Mouse (Mus musculus) forebrain, embryonic 11.5 days (tissue): ENCODE results near the gene Rasgrp1. TPM values are rescaled to one million over a fixed set of nuclear protein-coding genes. Genes with fewer than 3 reads are reported as not detected.

Experiments
- ATAC-seq: fragments of 200-750 bp; cut with Nextera tagmentation; replicated peaks from 2 replicates; pipeline ENCODE4 v1.8.0; 2017; ENCODE audit warnings: moderate TSS enrichment; ENCODE audit not compliant: low FRiP score
- DNase-seq: peaks from one replicate; pipeline ENCODE4 v3.0.0-alpha.2; 2017; ENCODE audit warnings: low spot score
- H3K27ac ChIP-seq: fragments of 300-500 bp; sonication (generic); 2 replicates; pipeline ENCODE4 v1.5.1; 2014; ENCODE audit warnings: low read depth, low read length
- H3K27me3 ChIP-seq: fragments of 300-500 bp; sonication (generic); 2 replicates; pipeline ENCODE4 v1.6.1; 2014; ENCODE audit warnings: mild to moderate bottlenecking, low read length, mixed read lengths; ENCODE audit not compliant: control insufficient read depth, insufficient read depth
- H3K36me3 ChIP-seq: fragments of 300-500 bp; sonication (generic); 2 replicates; pipeline ENCODE4 v1.6.1; 2014; ENCODE audit warnings: mild to moderate bottlenecking, low read length, moderate library complexity, mixed read lengths; ENCODE audit not compliant: control insufficient read depth, insufficient read depth
- H3K4me1 ChIP-seq: fragments of 300-500 bp; sonication (generic); replicated peaks from 2 replicates; pipeline ENCODE4 v1.6.1; 2014; ENCODE audit warnings: low read length, mixed read lengths; ENCODE audit not compliant: control insufficient read depth, insufficient read depth
- H3K4me2 ChIP-seq: fragments of 300-500 bp; sonication (generic); 2 replicates; pipeline ENCODE4 v1.6.1; 2014; ENCODE audit warnings: low read depth, mild to moderate bottlenecking, low read length, moderate library complexity, mixed read lengths; ENCODE audit not compliant: severe bottlenecking
- H3K4me3 ChIP-seq: fragments of 300-500 bp; sonication (generic); 2 replicates; pipeline ENCODE4 v1.5.1; 2014; ENCODE audit warnings: low read depth, low read length
- H3K9ac ChIP-seq: fragments of 300-500 bp; sonication (generic); 2 replicates; pipeline ENCODE4 v1.6.1; 2014; ENCODE audit warnings: low read length
- H3K9me3 ChIP-seq: fragments of 300-500 bp; sonication (generic); 2 replicates; pipeline ENCODE4 v1.6.1; 2016; ENCODE audit warnings: low read length, mixed read lengths; ENCODE audit not compliant: control insufficient read depth
- WGBS: fragments of 180-500 bp; shearing (Covaris S2); extraction: QIAGEN DNeasy Blood & Tissue Kit; methylation state at CpG from one replicate; pipeline ENCODE4 v1.1.7; 2014; 5-methylcytosine and 5-hydroxymethylcytosine counted together
- polyA plus RNA-seq: library from polyadenylated mRNA; unstranded; fragments of >200 nt; fragmentation: Nextera tagmentation; extraction: Ambion mirVana; gene quantifications from 2 replicates; pipeline ENCODE4 v1.2.1, GENCODE M21; 2014

Gene Rasgrp1
- polyA plus RNA-seq, 1 experiment from 2014 or later = 11.7 TPM

DNA sequence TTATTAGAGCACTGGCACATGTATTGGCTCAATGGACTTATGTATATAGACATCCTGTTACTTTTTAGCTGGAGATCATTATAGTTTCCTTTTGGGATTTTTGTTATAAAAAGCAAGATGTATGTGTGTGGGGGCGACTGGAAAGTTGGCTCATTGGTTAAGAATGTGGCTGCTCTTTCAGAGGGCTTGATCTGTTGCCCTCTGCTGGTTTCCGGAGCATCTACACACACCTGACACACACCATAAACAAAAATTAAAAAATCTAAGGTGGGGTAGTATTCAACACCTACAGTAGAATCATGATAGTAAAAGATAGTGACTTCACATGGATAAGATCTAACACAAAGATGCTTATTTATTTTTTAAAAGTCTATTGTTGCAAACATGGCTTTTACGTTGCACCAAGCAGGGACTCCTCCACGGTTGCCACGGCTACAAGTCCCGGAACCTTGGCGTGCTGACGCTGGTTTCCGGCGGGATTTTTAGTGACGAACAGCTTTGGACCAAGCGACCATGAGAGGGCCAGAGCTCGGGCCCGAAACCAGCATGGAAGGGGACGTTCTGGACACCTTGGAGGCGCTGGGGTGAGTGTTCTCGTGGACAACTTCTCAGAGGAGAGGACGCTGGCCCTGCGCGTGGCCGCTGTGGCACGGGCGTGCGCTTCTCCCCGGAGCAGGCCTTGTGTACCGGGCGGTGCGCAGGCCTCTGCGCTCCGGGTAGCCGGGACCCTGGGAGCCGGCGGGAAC, 93.4 kb downstream of the Rasgrp1 start, which contains the start of gene Fam98b:
Gene Fam98b (plus strand): TSS at position 485 of the 746 bp plus-strand sequence.
- H3K4me2 ChIP-seq = peak within 1 kb of the TSS; percentile 63
- peak within 1 kb of the TSS; percentile 86 for H3K27ac ChIP-seq
- peak within 1 kb of the TSS; percentile 96 for H3K9ac ChIP-seq
- no peaks in the 10 kb centered on the region for H3K9me3 ChIP-seq
- ATAC-seq = peak; percentile 96
- peak within 1 kb of the TSS; percentile 89 for H3K4me3 ChIP-seq
- WGBS = under 1% methylated on average over 33 of the region's 33 CpGs
- no peaks in the 10 kb centered on the region for H3K4me1 ChIP-seq
- DNase-seq = peak; percentile 94
- no peaks in the 10 kb centered on the region for H3K27me3 ChIP-seq
- H3K36me3 ChIP-seq = no peaks in the 10 kb centered on the region

DNA sequence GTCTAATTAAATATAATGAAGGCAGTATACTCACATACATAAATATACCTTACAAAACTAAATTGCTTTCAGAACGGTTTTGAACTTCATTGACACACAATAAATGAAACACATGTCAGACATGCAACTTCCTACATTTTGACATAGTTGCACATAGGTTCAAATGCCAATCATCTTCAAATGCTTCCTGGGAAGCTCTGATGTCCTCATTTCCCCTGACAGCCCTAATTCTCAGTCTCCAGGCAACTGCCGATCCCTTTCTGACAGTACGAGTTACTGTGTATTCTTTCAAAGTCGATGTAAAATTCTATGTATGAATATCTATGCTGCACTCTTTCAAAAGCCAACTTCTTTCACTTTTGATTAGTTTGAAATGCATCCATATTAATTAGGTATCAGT, 100.8 kb downstream of the Rasgrp1 start:
- no peak overlapping the region for H3K4me3 ChIP-seq
- H3K4me1 ChIP-seq = no peaks in the 10 kb centered on the region
- H3K27ac ChIP-seq = no peak overlapping the region
- no peak overlapping the region for H3K4me2 ChIP-seq
- ATAC-seq (no peak), DNase-seq (no peak)
- H3K27me3 ChIP-seq = no peaks in the 10 kb centered on the region
- 84% methylated on average over 4 of the region's 4 CpGs for WGBS
- H3K9ac ChIP-seq = no peak overlapping the region
- no peaks in the 10 kb centered on the region for H3K9me3 ChIP-seq
- H3K36me3 ChIP-seq = no peaks in the 10 kb centered on the region

DNA sequence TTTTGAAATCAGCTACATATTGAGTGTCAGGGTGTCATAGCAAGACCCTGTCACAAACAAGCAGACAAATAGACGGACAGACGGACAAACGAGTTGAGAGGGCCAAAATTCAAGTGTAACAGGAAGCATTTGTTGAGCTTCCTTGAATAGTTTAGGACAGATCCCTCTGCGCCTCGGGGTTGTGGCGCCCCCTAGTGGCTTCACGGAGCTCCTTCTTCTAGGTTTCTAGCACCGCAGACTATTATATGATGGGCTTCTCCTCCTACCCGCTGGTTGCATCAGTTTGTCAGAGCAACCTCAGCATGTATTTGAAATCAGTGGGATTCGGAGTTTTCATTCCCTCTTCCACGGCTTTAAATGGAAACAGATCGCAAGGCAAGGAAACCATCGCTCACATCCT, 111.5 kb downstream of the Rasgrp1 start:
- no peak overlapping the region for H3K4me3 ChIP-seq
- H3K27ac ChIP-seq = no peak overlapping the region
- no peaks in the 10 kb centered on the region for H3K36me3 ChIP-seq
- no peaks in the 10 kb centered on the region for H3K9me3 ChIP-seq
- DNase-seq = peak; percentile 93
- ATAC-seq = peak; percentile 83
- H3K27me3 ChIP-seq = no peaks in the 10 kb centered on the region; the same call in 1 of the 2 replicates
- no peaks in the 10 kb centered on the region for H3K4me1 ChIP-seq
- 10% methylated on average over 13 of the region's 13 CpGs for WGBS
- no peak overlapping the region for H3K9ac ChIP-seq
- H3K4me2 ChIP-seq = no peak overlapping the region

DNA sequence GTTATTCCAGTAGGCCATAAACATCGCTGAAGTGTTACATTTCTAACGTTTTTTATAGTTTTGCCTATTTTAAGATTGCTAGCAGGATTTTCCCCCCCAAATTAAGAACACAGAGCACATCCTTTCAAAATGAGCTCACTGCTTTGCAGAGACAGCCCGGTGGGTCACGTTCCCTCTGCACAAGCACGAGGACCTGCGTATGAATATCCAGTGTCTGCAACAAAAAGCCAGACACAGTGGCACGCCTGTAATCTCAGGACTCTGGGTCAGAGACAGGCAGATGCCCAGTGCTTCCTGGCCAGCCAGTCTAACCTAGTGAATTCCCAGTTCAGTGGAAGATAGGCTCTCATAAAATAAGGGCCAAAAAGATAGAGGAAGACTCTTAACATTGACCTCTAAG, 112.5 kb downstream of the Rasgrp1 start:
- H3K4me2 ChIP-seq = no peak overlapping the region
- H3K4me1 ChIP-seq = no peaks in the 10 kb centered on the region
- H3K9me3 ChIP-seq = no peaks in the 10 kb centered on the region
- no peaks in the 10 kb centered on the region for H3K36me3 ChIP-seq
- no peak overlapping the region for H3K9ac ChIP-seq
- no peak for DNase-seq
- H3K27me3 ChIP-seq = no peaks in the 10 kb centered on the region; the same call in 1 of the 2 replicates
- no peak for ATAC-seq
- no peak overlapping the region for H3K27ac ChIP-seq
- H3K4me3 ChIP-seq = no peak overlapping the region
- 82% methylated on average over 7 of the region's 7 CpGs for WGBS

Other genes starting within 250 kb of the Rasgrp1 start
- 20.8 and 21.8 TPM in 2 replicates for gene Spred1, start 221.6 kb downstream of the Rasgrp1 start, polyA plus RNA-seq
- gene Fam98b, start 93.3 kb downstream of the Rasgrp1 start, polyA plus RNA-seq = 9.2 and 10.2 TPM in 2 replicates